Mouse (Mus musculus) bone marrow, adult 2 months (tissue): ENCODE data around the gene Tmco1. TPM values are rescaled to one million over a fixed set of nuclear protein-coding genes. Genes with fewer than 3 reads are reported as not detected.

Experiments
- H3K27ac ChIP-seq: fragments of 200-500 bp; 2 replicates; pipeline ENCODE4 v1.5.1; 2012; ENCODE audit warnings: low read depth, mild to moderate bottlenecking, control low read depth, inconsistent platforms, low read length; ENCODE audit not compliant: control insufficient read depth, poor library complexity, insufficient read depth
- H3K4me1 ChIP-seq: fragments of 200-500 bp; 2 replicates; pipeline ENCODE4 v1.6.1; 2011; ENCODE audit warnings: low read length; ENCODE audit not compliant: control insufficient read depth, insufficient read depth
- H3K4me3 ChIP-seq: fragments of 200-500 bp; replicated peaks from 2 replicates; pipeline ENCODE3; 2011; ENCODE audit warnings: mild to moderate bottlenecking, low read depth, low read length, control low read depth; ENCODE audit not compliant: control insufficient read depth
- CTCF ChIP-seq: fragments of 200-500 bp; IDR thresholded peaks from 2 replicates; pipeline ENCODE4 v1.5.1; 2011; ENCODE audit warnings: low read length, control low read depth; ENCODE audit not compliant: control insufficient read depth, insufficient read depth
- POLR2A ChIP-seq: fragments of 200-500 bp; IDR thresholded peaks from 2 replicates; pipeline ENCODE4 v1.6.1; 2011; ENCODE audit warnings: low read depth, mild to moderate bottlenecking, control low read depth, low read length, borderline replicate concordance; ENCODE audit not compliant: control insufficient read depth
- WGBS: fragments of 180-500 bp; shearing (Covaris S2); methylation state at CpG from one replicate; pipeline ENCODE4 v1.1.7; 2018; 5-methylcytosine and 5-hydroxymethylcytosine counted together
- polyA plus RNA-seq: library from polyadenylated mRNA; stranded (reverse); fragments of >200 nt; gene quantifications from 2 replicates; pipeline ENCODE4 v1.2.4, GENCODE M21; 2011; ENCODE audit warnings: low replicate concordance; ENCODE audit not compliant: missing spikeins, insufficient read depth, insufficient read length

The Tmco1 gene
- 26.4 and 29.7 TPM in 2 replicates for polyA plus RNA-seq

- TF ChIP-seq CTCF (no peak), POLR2A (peak; percentile 98)
- Histone ChIP-seq H3K27ac (peak within 1 kb of the TSS; percentile 97), H3K4me1 (no peaks in the 10 kb centered on the region; the same call in none of the 2 replicates), H3K4me3 (peak within 1 kb of the TSS; percentile 87)
- WGBS = under 1% methylated on average over 82 of the region's 82 CpGs
These were observed at the start of gene Tmco1 for GRCm38 (mm10) chr1:167308261-167309054. Gene Tmco1, plus strand, starts transcription at chr1:167308378.

GRCm38 (mm10) chr1:167259702-167260101 lies 48.5 kb upstream of the Tmco1 start:
- WGBS = 56% methylated on average over 10 of the region's 10 CpGs
- TF ChIP-seq POLR2A (no peak), CTCF (no peak)
- H3K27ac ChIP-seq = no peak overlapping the region
- H3K4me1 ChIP-seq = peaks cover 1% of the 10 kb centered on the region; the same call in 1 of the 2 replicates
- H3K4me3 ChIP-seq = no peak overlapping the region

GRCm38 (mm10) chr1:167261750-167262149 lies 46.4 kb upstream of the Tmco1 start:
- no peak overlapping the region for H3K4me3 ChIP-seq
- 93% methylated on average over 11 of the region's 11 CpGs for WGBS
- no peak overlapping the region for H3K27ac ChIP-seq
- TF ChIP-seq CTCF = no peak
- TF ChIP-seq POLR2A = no peak
- peaks cover 1% of the 10 kb centered on the region; the same call in 1 of the 2 replicates for H3K4me1 ChIP-seq

DNA sequence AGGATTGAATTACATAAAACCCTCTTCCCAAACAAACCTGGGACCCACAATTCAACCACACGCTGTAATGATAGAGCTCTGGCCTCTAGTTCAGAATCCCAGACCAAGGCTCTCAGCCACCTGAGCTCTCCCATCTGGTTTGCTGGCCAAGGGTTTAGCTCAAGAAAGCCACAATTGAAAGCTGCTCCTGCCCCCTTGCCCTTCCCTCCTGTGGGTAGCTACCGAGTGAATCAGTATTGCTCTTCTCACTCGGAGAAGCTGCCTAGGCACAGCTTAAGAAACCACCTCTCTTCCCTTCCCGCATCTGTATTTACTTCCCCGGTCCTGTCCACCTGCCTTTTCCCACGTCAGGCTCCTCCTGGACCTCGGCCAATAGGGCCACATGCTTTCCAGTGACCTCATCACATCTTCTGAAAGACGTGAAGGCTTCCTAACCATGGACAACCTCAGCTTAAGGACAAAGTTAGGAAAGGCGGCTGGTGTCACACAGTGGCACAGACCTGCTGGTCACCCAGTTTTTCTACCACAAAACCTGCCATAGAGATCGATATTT lies 45.6 kb upstream of the Tmco1 start:
- no peak for TF ChIP-seq POLR2A
- no peak for TF ChIP-seq CTCF
- WGBS = 48% methylated on average over 10 of the region's 10 CpGs
- peaks cover 1% of the 10 kb centered on the region; the same call in 1 of the 2 replicates for H3K4me1 ChIP-seq
- no peak overlapping the region for H3K4me3 ChIP-seq
- H3K27ac ChIP-seq = no peak overlapping the region

DNA sequence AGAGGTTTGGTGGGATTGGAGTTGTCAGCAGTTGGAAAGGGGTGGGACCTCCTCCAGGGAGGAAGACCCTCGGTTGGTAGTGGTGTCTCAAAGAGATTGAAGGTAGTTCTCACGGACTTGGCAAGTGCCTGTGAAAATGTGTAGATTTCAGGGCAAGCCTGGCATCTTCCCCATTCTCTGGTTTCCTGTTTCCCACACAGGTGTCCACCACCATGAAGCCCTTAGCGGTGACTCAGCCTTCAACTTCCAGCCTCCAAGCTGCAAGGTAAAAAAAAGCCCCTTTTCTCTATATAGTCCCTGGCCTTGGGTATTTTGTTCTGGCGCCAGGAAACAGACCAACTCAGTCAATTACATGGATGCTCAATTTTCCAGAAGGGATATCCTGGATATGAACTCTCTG lies 42.8 kb upstream of the Tmco1 start:
- Histone ChIP-seq H3K4me1 (peaks cover 17% of the 10 kb centered on the region), H3K4me3 (no peak overlapping the region), H3K27ac (no peak overlapping the region)
- TF ChIP-seq POLR2A (no peak), CTCF (no peak)
- 33% methylated on average over 4 of the region's 4 CpGs for WGBS

- peaks cover 21% of the 10 kb centered on the region for H3K4me1 ChIP-seq
These were observed 41.5 kb upstream of the Tmco1 start for GRCm38 (mm10) chr1:167266720-167267119.

DNA sequence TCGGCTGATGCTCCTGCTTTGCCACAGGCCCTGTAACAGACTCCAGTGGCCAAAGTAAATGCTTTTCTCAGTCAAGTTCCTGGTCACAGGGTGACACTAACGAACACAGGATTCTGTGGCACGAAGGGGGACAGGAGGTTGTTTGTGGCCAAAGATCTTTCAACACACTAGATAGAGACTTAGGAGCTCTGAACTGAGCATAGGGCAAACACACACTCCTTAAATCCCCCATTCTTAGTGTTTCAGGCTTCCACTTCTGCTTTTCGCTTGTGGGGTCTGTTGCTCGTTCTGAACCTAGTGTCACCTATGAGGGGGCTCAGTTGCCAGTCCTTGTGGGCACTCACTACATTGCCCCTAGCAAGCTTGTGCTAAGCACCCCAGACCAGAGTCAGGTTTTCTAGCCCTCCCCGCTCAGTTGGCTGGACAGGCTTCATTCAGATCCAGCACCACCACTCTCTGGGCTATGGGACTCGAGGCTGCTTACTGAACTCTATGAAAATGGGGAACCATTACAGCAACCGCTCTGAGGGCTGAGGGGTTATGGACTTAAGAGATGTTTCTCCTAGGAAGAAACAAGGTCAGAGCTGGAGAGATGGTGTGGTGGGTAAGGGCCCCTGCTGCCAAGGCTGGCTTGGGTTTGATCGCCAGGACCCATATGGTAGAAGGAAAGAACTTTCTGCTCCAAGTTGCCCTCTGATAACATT lies 39.7 kb upstream of the Tmco1 start:
- WGBS = 18% methylated on average over 9 of the region's 9 CpGs
- TF ChIP-seq POLR2A (no peak), CTCF (no peak)
- peak overlapping the region; percentile 71 for H3K27ac ChIP-seq
- H3K4me3 ChIP-seq = no peak overlapping the region
- H3K4me1 ChIP-seq = peaks cover 20% of the 10 kb centered on the region

More at GRCm38 (mm10) chr1:167266720-167267119, 41.5 kb upstream of the Tmco1 start:
- TF ChIP-seq POLR2A (no peak), CTCF (no peak)
- Histone ChIP-seq H3K27ac (no peak overlapping the region), H3K4me3 (no peak overlapping the region)
- WGBS = 52% methylated on average over 3 of the region's 3 CpGs

- no peak overlapping the region for H3K4me3 ChIP-seq
- 4% methylated on average over 14 of the region's 14 CpGs for WGBS
- no peak for TF ChIP-seq CTCF
- TF ChIP-seq POLR2A = no peak
- peak overlapping the region; percentile 82 for H3K27ac ChIP-seq
- H3K4me1 ChIP-seq = peaks cover 20% of the 10 kb centered on the region
These were observed 38.8 kb upstream of the Tmco1 start for GRCm38 (mm10) chr1:167269350-167269811.
